Mouse (Mus musculus) brain, embryonic 14.5 days (tissue): Measurements from ENCODE around the gene Sprr4. TPM values are rescaled to one million over a fixed set of nuclear protein-coding genes. Genes with fewer than 3 reads are reported as not detected.

Experiments used
- DNase-seq: peaks from one replicate; pipeline ENCODE4 v3.0.0-alpha.2; 2011; ENCODE audit warnings: low read depth
- CTCF ChIP-seq: fragments of 200-500 bp; IDR thresholded peaks from 2 replicates; pipeline ENCODE4 v1.5.1; 2012; ENCODE audit warnings: inconsistent platforms, mild to moderate bottlenecking, moderate library complexity, borderline replicate concordance; ENCODE audit not compliant: insufficient read depth, insufficient read length; ENCODE audit errors: extremely low read depth
- POLR2A ChIP-seq: fragments of 200-500 bp; IDR thresholded peaks from 2 replicates; pipeline ENCODE4 v1.6.1; 2012; ENCODE audit warnings: mild to moderate bottlenecking, inconsistent platforms, borderline replicate concordance; ENCODE audit not compliant: poor library complexity, insufficient read depth, insufficient read length, severe bottlenecking; ENCODE audit errors: extremely low read depth
- polyA plus RNA-seq: library from polyadenylated mRNA; depleted of rRNA; stranded (reverse); fragments of >200 nt; gene quantifications from 2 replicates; pipeline ENCODE4 v1.2.3, GENCODE M21; 2012; rRNA removed

The Sprr4 gene
- polyA plus RNA-seq, 1 experiment, result not detected

GRCm38 (mm10) chr3:92455151-92455550 lies 45.1 kb downstream of the Sprr4 start:
- DNase-seq, result no peak
- TF ChIP-seq CTCF (no peak), POLR2A (no peak)

Other genes with a start within 250 kb of the Sprr4 start
- gene Sprr2a3, start 215.1 kb downstream of the Sprr4 start, polyA plus RNA-seq, result 0.14 and 0.23 TPM in 2 replicates
- gene Sprr2b, start 183.9 kb downstream of the Sprr4 start, polyA plus RNA-seq, result 0.26 TPM in 1 of 2 replicates, not detected in the other
- not detected in 2 replicates for gene Sprr2d, start 161.4 kb downstream of the Sprr4 start, polyA plus RNA-seq
- gene Sprr2e, start 148.3 kb downstream of the Sprr4 start, polyA plus RNA-seq, result not detected in 2 replicates
- gene Sprr2f, start 135.3 kb downstream of the Sprr4 start, polyA plus RNA-seq, result not detected in 2 replicates
- gene Sprr2h, start 114.8 kb downstream of the Sprr4 start, polyA plus RNA-seq, result not detected in 2 replicates
- not detected in 2 replicates for gene Sprr2i, start 92.5 kb downstream of the Sprr4 start, polyA plus RNA-seq
- not detected in 2 replicates for gene Sprr2j-ps, start 82.4 kb downstream of the Sprr4 start, polyA plus RNA-seq
- gene Gm9774, start 71.1 kb downstream of the Sprr4 start, polyA plus RNA-seq, result 6.8 and 9.2 TPM in 2 replicates
- gene Sprr2k, start 67.9 kb downstream of the Sprr4 start, polyA plus RNA-seq, result not detected in 2 replicates
- 0.11 and 0.55 TPM in 2 replicates for gene Sprr1b, start 61.7 kb downstream of the Sprr4 start, polyA plus RNA-seq
- not detected in 2 replicates for gene Sprr3, start 41.8 kb downstream of the Sprr4 start, polyA plus RNA-seq
- 0.63 TPM in 1 of 2 replicates, not detected in the other for gene Sprr1a, start 14.6 kb downstream of the Sprr4 start, polyA plus RNA-seq
- gene 2310046K23Rik, start 34.0 kb upstream of the Sprr4 start, polyA plus RNA-seq, result not detected in 2 replicates
- not detected in 2 replicates for gene Ivl, start 73.2 kb upstream of the Sprr4 start, polyA plus RNA-seq
- not detected in 2 replicates for gene Smcp, start 88.5 kb upstream of the Sprr4 start, polyA plus RNA-seq
- gene 2210017I01Rik, start 107.0 kb upstream of the Sprr4 start, polyA plus RNA-seq, result not detected in 2 replicates
- gene Lce6a, start 121.2 kb upstream of the Sprr4 start, polyA plus RNA-seq, result not detected in 2 replicates
- not detected in 2 replicates for gene Lce1a1, start 147.8 kb upstream of the Sprr4 start, polyA plus RNA-seq
- gene Lce1b, start 156.4 kb upstream of the Sprr4 start, polyA plus RNA-seq, result not detected in 2 replicates
- not detected in 2 replicates for gene Lce1a2, start 169.8 kb upstream of the Sprr4 start, polyA plus RNA-seq
- not detected in 2 replicates for gene Lce1c, start 178.8 kb upstream of the Sprr4 start, polyA plus RNA-seq
- not detected in 2 replicates for gene Lce1d, start 186.7 kb upstream of the Sprr4 start, polyA plus RNA-seq
- not detected in 2 replicates for gene Lce1e, start 208.6 kb upstream of the Sprr4 start, polyA plus RNA-seq
- gene Lce1f, start 219.9 kb upstream of the Sprr4 start, polyA plus RNA-seq, result not detected in 2 replicates
- not detected in 2 replicates for gene Gm38119, start 238.6 kb upstream of the Sprr4 start, polyA plus RNA-seq